Mouse (Mus musculus): ENCODE results near the gene Bcl2. TPM values are rescaled to one million over a fixed set of nuclear protein-coding genes. Genes with fewer than 3 reads are reported as not detected.

Gene Bcl2
- polyA plus RNA-seq, 1 experiment from 2014 or later = 20.1 TPM

DNA sequence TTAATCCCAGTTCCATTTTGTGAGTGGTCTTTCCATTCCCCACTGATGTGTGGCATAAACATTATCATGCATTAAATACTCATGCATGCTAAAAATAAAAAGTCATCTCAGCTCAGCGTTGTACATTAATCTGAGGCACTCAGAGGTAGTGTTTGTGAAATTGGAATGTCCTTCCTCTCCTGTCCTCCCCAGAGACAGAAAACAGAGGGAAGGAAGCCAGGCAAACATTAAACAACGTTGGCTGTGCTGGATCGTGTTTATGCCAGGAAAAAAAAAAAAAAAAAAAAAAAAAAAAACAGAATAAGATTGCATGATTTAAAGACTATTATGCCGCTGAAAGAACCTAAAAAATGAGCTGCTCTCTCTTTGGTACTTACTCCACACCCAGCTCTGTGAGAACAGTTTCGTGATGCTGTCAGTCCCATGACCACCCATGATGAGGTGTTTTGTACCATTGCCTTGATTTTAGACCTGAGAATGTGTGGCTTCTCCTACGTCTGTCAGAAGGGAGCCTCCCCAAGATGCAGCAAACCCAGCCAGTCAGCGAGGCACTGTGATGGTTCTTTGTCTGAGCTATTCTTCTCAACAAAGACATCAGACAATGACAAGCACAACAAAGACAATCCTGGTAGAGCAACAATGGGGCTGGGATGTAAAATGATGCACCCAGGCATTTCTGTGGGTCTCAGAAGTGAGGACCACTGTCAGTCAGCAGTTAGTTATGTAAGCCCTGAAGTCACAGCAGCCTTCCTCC, 200.0 kb downstream of the Bcl2 start:
- H3K4me3 ChIP-seq = no peak overlapping the region
- 26% methylated on average over 7 of the region's 7 CpGs for whole genome bisulfite sequencing
- no peak overlapping the region for H3K9ac ChIP-seq
- peaks cover 6% of the 10 kb centered on the region for H3K4me1 ChIP-seq
- H3K36me3 ChIP-seq = no peaks in the 10 kb centered on the region
- no peak overlapping the region for H3K4me2 ChIP-seq
- H3K9me3 ChIP-seq = no peaks in the 10 kb centered on the region
- peak overlapping the region; percentile 76 for H3K27ac ChIP-seq
- ATAC-seq (ENCODE audit: borderline replicate concordance, extremely low read depth, low FRiP score, low TSS enrichment) = peak; percentile 84
- H3K27me3 ChIP-seq = no peaks in the 10 kb centered on the region

DNA sequence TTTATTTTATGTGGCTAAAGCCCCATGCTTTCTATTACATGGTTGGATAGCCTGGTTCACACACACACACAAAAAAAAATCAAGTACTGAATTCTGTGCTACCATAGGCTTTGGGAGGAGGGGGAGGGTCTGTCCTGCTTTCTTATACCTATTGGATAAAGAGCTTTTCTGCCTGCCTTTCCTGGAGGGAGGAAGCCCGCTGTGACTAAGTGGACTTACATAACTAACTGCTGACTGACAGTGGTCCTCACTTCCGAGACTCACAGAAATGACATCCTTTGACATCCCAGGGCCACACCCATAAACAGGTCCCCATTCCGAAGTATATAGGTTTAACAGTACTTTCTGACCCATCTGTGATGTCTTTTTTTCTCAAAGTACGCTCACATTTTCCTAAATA, 200.6 kb downstream of the Bcl2 start:
- H3K4me2 ChIP-seq = no peak overlapping the region
- WGBS = 51% methylated on average over 4 of the region's 4 CpGs
- H3K27ac ChIP-seq = peak overlapping the region; percentile 45
- H3K27me3 ChIP-seq = no peaks in the 10 kb centered on the region
- no peak for ATAC-seq (ENCODE audit: borderline replicate concordance, extremely low read depth, low FRiP score, low TSS enrichment)
- peaks cover 6% of the 10 kb centered on the region for H3K4me1 ChIP-seq
- H3K9ac ChIP-seq = no peak overlapping the region
- H3K36me3 ChIP-seq = no peaks in the 10 kb centered on the region
- H3K4me3 ChIP-seq = no peak overlapping the region
- no peaks in the 10 kb centered on the region for H3K9me3 ChIP-seq

DNA sequence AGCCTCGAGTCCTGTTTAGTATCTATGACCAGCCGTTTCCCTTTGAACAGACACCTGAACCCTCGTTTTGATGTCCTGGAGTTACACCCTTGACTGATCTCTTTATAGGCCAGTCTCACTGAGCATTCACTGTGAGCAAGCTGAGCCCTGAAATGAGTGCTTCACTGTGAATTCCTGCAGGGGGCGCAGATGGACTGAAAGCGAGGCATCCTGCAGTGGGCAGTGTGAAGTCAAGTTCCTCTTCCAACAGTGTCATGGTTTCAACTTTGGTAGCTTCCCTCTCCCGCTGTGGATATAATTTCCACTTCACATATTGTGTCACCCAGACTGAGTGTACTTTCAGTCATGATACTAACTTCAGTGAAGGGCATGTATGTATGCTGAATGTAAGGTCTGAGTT, 202.5 kb downstream of the Bcl2 start:
- no peaks in the 10 kb centered on the region for H3K9me3 ChIP-seq
- no peak overlapping the region for H3K9ac ChIP-seq
- H3K27me3 ChIP-seq = no peaks in the 10 kb centered on the region
- H3K4me2 ChIP-seq = no peak overlapping the region
- no peak overlapping the region for H3K4me3 ChIP-seq
- WGBS = 14% methylated on average over 6 of the region's 6 CpGs
- H3K27ac ChIP-seq = no peak overlapping the region
- peaks cover 6% of the 10 kb centered on the region for H3K4me1 ChIP-seq
- peak; percentile 61; the same call in 1 of the 2 replicates for ATAC-seq (ENCODE audit: borderline replicate concordance, extremely low read depth, low FRiP score, low TSS enrichment)
- no peaks in the 10 kb centered on the region for H3K36me3 ChIP-seq

DNA sequence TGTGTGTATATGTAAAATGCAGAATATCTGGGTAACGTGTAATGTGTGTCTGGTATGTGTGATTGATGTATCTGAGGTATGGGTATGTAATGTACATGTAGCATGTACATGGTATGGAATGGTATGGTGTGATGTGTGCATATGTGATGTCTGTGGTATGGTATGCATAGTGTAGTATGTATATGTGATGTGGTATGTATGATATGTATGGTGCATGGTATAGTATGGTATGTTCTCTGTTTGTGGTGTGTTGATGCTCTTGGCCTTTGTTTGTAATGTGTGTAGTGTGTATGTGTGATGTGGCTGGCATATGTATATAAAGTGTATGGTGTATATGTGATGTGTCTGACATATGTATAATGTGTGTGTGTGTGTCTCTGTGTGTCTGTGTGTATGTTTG, 206.5 kb downstream of the Bcl2 start:
- Histone ChIP-seq H3K4me3 (no peak overlapping the region), H3K9me3 (no peaks in the 10 kb centered on the region), H3K4me1 (no peaks in the 10 kb centered on the region), H3K9ac (no peak overlapping the region), H3K27me3 (no peaks in the 10 kb centered on the region), H3K4me2 (no peak overlapping the region), H3K36me3 (no peaks in the 10 kb centered on the region), H3K27ac (no peak overlapping the region)
- ATAC-seq (ENCODE audit: borderline replicate concordance, extremely low read depth, low FRiP score, low TSS enrichment) = 0 out of 2 replicates have a peak, but pooled peaks have one; percentile 14
- WGBS = 79% methylated on average over 1 of the region's 1 CpGs

DNA sequence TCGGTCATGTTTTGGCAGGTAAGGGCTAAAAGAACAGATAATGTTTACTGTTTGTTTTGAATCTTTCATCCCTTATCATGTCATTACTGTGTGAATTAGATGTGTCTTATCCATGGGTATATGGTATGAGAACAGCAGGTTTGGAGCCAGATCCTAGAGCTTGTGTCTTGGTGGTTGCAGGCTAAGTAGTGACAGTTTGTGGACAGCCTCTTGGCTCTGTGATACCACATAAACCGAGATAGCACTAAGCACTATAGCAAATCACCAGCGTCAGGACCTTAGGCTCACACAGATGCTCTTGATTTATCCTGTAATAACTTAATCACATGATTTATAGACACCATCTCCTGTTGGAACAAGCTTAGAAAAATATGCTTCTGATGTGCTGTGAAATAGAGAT, 210.2 kb downstream of the Bcl2 start:
- ATAC-seq (ENCODE audit: borderline replicate concordance, extremely low read depth, low FRiP score, low TSS enrichment) = no peak
- no peak overlapping the region for H3K4me3 ChIP-seq
- no peak overlapping the region for H3K27ac ChIP-seq
- H3K9me3 ChIP-seq = no peaks in the 10 kb centered on the region
- H3K27me3 ChIP-seq = no peaks in the 10 kb centered on the region
- no peaks in the 10 kb centered on the region for H3K36me3 ChIP-seq
- no peak overlapping the region for H3K9ac ChIP-seq
- WGBS = 79% methylated on average over 3 of the region's 3 CpGs
- H3K4me1 ChIP-seq = no peaks in the 10 kb centered on the region
- H3K4me2 ChIP-seq = no peak overlapping the region

DNA sequence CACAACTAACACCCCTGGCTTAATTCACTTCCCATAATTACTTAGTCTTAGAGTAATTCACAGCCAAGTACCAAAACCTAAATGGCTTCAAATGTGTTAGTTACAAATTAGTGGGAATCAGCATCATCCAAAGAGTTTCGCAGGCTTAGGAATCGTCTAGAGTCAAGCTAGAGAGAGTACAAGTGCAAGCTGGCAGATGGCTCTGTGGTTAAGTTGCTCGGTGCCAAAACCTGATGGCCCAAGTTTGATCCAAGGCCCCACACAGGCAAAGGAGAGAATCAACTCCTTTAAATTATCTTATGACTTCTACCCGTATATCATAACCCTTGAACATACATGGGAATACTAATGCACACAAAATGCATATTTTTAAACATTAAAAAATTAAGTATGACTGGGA, 210.7 kb downstream of the Bcl2 start:
- Histone ChIP-seq H3K27me3 (no peaks in the 10 kb centered on the region), H3K4me2 (no peak overlapping the region), H3K9me3 (no peaks in the 10 kb centered on the region), H3K27ac (no peak overlapping the region), H3K4me1 (no peaks in the 10 kb centered on the region), H3K36me3 (no peaks in the 10 kb centered on the region), H3K4me3 (no peak overlapping the region), H3K9ac (no peak overlapping the region)
- ATAC-seq (ENCODE audit: borderline replicate concordance, extremely low read depth, low FRiP score, low TSS enrichment) = no peak
- 88% methylated on average over 4 of the region's 4 CpGs for WGBS

DNA sequence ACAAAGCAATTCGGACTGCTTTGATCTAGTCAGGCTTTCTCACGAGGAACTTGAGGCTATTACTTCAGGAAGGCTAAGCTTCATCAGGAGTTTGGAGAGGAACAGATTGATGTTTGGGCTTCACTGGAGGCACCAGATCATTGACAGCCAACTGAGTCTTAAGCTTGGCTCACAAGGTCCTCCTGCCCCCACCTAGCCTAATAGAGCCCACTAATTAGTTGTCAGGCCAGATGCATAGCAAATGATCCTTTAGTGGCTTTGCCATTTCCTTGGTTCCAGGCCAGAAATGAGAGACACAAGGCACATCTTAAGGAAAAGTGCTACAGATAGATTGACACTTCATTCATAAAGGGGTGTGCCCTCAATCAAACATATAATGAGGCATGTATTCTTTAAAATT, 216.1 kb downstream of the Bcl2 start:
- Histone ChIP-seq H3K27me3 (no peaks in the 10 kb centered on the region), H3K4me1 (no peaks in the 10 kb centered on the region), H3K4me2 (no peak overlapping the region), H3K27ac (no peak overlapping the region), H3K4me3 (no peak overlapping the region), H3K9me3 (no peaks in the 10 kb centered on the region), H3K9ac (no peak overlapping the region), H3K36me3 (no peaks in the 10 kb centered on the region)
- 34% methylated on average over 2 of the region's 2 CpGs for WGBS
- ATAC-seq (ENCODE audit: borderline replicate concordance, extremely low read depth, low FRiP score, low TSS enrichment) = no peak

Small RNAs within 50 kb of the gene (microRNA-seq; reads per million reads assigned to microRNA genes)
- gene Mir3473f = not detected

Other genes starting within 250 kb of the Bcl2 start
- gene Kdsr, start 45.5 kb upstream of the Bcl2 start, polyA plus RNA-seq (2015; fragmentation: Nextera tagmentation; extraction: Ambion mirVana) = 16.9 and 17.1 TPM in 2 replicates
- 67.6 and 69.7 TPM in 2 replicates for gene Vps4b, start 82.5 kb upstream of the Bcl2 start, polyA plus RNA-seq (2015; fragmentation: Nextera tagmentation; extraction: Ambion mirVana)
- 0.49 and 1.1 TPM in 2 replicates for gene Serpinb5, start 146.9 kb upstream of the Bcl2 start, polyA plus RNA-seq (2015; fragmentation: Nextera tagmentation; extraction: Ambion mirVana)
- 0.95 and 1.5 TPM in 2 replicates for gene Serpinb12, start 220.2 kb upstream of the Bcl2 start, polyA plus RNA-seq (2015; fragmentation: Nextera tagmentation; extraction: Ambion mirVana)